Mouse (Mus musculus): ENCODE measurements at regions not wholly inside any gene's neighbourhood (a gene's known extent, or its start where the extent isn't known, plus 50 kb on each side); places are given as distances from the start of the nearest gene placed in this dataset.

- TF ChIP-seq CTCF (IDR thresholded peaks at IDR 0.05; ENCODE audit: low read depth, low read length) (no peak), POLR2A (IDR thresholded peaks at IDR 0.05; ENCODE audit: insufficient read depth, low read length) (no peak)
Observed at GRCm38 (mm10) chr17:93355238-93355637, 156.4 kb downstream of the Adcyap1 start.

All from ES-Bruce4 (cell line).